Mouse (Mus musculus): Measurements from ENCODE around the gene D8Ertd738e. TPM values are rescaled to one million over a fixed set of nuclear protein-coding genes. Genes with fewer than 3 reads are reported as not detected.

D8Ertd738e gene
- polyA plus RNA-seq, 1 experiment from 2014 or later = 388 TPM

DNA sequence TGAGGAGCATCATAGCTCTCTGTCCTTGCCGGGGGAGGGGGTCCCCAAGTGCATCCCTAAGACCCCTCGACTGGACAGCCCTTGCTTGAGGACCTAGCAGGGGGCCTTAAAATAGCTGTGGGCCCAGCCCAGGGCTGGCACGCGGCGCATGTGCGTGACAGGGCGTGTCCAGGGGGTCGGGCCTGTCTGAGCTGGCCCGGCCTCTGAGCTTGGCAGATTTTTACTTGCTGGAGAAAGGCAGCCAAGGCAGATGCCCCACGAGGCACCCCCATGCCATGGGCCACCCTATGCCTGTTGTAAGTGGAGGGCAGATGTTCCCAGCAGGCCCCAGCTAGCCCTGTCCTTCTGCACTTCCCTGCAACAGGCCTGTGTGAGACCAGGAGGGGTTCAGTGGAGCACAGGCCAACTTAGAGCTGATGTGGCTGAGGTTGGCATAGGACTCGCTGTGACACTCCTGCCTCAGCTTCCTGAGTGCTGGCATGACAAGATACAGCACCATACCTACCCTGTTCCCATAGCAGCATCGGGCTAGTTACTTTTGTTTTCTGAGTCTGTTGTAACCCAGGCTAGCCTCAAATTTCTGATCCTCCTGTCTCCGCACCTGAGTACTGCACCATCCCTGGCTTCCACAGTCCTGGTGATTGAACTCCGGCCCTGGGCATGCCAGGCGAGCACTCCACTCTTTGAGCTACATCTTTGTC lies 47.8 kb downstream of the D8Ertd738e start:
- no peaks in the 10 kb centered on the region for H3K27me3 ChIP-seq (ENCODE audit: control insufficient read depth, insufficient read depth, low read length)
- H3K4me3 ChIP-seq (ENCODE audit: low read length) = peak overlapping the region; percentile 71
- peak overlapping the region; percentile 90; the same call in 1 of the 2 replicates for H3K27ac ChIP-seq (ENCODE audit: low read depth, low read length)
- peaks cover 51% of the 10 kb centered on the region for H3K4me1 ChIP-seq (ENCODE audit: control insufficient read depth, insufficient read depth, low read length)
- H3K4me2 ChIP-seq (replicated peaks; ENCODE audit: low read depth, low read length) = peak overlapping the region; percentile 91
- no peak for ATAC-seq (ENCODE audit: low FRiP score, low TSS enrichment)
- whole genome bisulfite sequencing = 52% methylated on average over 15 of the region's 15 CpGs
- no peaks in the 10 kb centered on the region; the same call in 1 of the 2 replicates for H3K36me3 ChIP-seq (ENCODE audit: control insufficient read depth, insufficient read depth, low read length)
- H3K9me3 ChIP-seq (ENCODE audit: control insufficient read depth, low read length) = no peaks in the 10 kb centered on the region
- H3K9ac ChIP-seq (ENCODE audit: low read depth, low read length) = peak overlapping the region; percentile 82

DNA sequence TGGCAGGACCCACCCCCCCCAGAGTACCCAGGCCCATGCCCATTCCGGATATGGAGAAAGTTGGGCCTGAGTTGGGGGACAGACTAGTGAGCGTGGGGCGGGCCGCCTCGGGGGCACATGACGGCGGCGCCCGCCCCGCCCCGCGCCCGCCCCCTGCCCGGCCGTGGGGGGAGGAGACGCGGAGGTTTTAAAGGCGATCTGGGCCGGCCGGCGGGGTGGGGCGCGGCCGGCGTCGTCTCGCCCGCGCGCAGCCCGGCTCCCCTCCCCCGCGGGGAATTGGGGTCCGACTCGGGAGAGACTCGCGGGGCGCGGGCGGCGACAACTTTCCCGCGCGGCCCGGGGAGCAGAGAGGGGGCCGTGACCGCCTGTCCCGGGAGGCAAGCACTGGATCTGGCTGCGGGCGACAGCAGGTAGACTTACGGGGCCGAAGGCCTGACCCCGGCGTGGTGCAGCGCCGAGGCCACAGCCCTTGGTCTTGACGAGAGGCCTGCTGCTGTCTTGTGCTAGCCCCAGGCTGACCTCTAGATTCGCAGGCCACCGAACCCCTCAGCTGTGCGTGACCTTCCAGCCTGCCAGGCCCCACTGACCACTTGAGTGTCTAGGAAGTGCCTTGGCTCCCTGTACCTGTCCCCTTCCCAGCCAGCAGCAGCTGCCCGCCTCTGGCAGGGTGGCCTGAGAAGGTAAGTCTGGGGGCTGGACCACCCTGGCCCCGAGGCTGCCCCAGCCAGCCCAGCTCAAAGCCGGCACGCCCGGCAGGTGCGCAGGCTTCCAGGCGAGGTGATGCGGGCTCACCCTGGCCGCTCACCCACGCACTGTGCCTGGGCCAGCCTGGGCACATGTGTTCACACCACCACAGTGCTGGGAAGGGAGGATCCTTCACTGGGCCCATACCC lies 48.6 kb downstream of the D8Ertd738e start:
- ATAC-seq (ENCODE audit: low FRiP score, low TSS enrichment) = peak; percentile 6; the same call in 1 of the 2 replicates
- WGBS = 4% methylated on average over 60 of the region's 70 CpGs

DNA sequence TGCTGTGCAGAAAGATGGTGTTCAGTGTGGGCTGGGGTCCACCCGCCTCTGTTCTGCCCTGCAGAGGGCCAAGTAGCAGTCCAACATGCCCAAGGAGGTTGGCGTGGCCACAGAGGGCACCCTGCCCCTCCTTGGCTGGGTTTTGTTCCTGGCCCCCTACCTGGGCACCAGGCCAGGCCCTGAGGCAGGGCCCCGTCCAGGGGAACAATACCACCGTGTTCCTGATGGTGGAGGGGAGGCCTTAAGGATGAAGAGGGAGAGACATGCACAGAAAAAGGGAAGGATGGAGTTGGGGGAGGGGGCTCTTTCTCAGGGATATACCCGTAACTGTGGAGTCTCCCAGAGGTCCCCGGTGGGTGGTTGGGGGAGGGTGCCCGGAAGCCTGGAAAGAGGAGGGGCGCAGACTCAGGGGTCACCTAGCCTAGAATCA lies 49.4 kb downstream of the D8Ertd738e start:
- Histone ChIP-seq H3K27ac (ENCODE audit: low read depth, low read length) (peak overlapping the region; percentile 90; the same call in 1 of the 2 replicates), H3K27me3 (ENCODE audit: control insufficient read depth, insufficient read depth, low read length) (no peaks in the 10 kb centered on the region), H3K36me3 (ENCODE audit: control insufficient read depth, insufficient read depth, low read length) (no peaks in the 10 kb centered on the region; the same call in 1 of the 2 replicates), H3K4me2 (replicated peaks; ENCODE audit: low read depth, low read length) (peak overlapping the region; percentile 91), H3K4me1 (ENCODE audit: control insufficient read depth, insufficient read depth, low read length) (peaks cover 51% of the 10 kb centered on the region), H3K9ac (ENCODE audit: low read depth, low read length) (peak overlapping the region; percentile 82; the same call in 1 of the 2 replicates), H3K4me3 (ENCODE audit: low read length) (peak overlapping the region; percentile 71), H3K9me3 (ENCODE audit: control insufficient read depth, low read length) (no peaks in the 10 kb centered on the region)
- WGBS = 17% methylated on average over 8 of the region's 8 CpGs
- ATAC-seq (ENCODE audit: low FRiP score, low TSS enrichment) = no peak

More for the DNA sequence above, 48.6 kb downstream of the D8Ertd738e start:
- peak overlapping the region; percentile 90 for H3K27ac ChIP-seq (ENCODE audit: low read depth, low read length)
- H3K9me3 ChIP-seq (ENCODE audit: control insufficient read depth, low read length) = no peaks in the 10 kb centered on the region
- peak overlapping the region; percentile 82 for H3K9ac ChIP-seq (ENCODE audit: low read depth, low read length)
- H3K4me2 ChIP-seq (replicated peaks; ENCODE audit: low read depth, low read length) = peak overlapping the region; percentile 91
- H3K27me3 ChIP-seq (ENCODE audit: control insufficient read depth, insufficient read depth, low read length) = no peaks in the 10 kb centered on the region
- H3K36me3 ChIP-seq (ENCODE audit: control insufficient read depth, insufficient read depth, low read length) = no peaks in the 10 kb centered on the region; the same call in 1 of the 2 replicates
- H3K4me1 ChIP-seq (ENCODE audit: control insufficient read depth, insufficient read depth, low read length) = peaks cover 51% of the 10 kb centered on the region
- peak overlapping the region; percentile 71 for H3K4me3 ChIP-seq (ENCODE audit: low read length)

DNA sequence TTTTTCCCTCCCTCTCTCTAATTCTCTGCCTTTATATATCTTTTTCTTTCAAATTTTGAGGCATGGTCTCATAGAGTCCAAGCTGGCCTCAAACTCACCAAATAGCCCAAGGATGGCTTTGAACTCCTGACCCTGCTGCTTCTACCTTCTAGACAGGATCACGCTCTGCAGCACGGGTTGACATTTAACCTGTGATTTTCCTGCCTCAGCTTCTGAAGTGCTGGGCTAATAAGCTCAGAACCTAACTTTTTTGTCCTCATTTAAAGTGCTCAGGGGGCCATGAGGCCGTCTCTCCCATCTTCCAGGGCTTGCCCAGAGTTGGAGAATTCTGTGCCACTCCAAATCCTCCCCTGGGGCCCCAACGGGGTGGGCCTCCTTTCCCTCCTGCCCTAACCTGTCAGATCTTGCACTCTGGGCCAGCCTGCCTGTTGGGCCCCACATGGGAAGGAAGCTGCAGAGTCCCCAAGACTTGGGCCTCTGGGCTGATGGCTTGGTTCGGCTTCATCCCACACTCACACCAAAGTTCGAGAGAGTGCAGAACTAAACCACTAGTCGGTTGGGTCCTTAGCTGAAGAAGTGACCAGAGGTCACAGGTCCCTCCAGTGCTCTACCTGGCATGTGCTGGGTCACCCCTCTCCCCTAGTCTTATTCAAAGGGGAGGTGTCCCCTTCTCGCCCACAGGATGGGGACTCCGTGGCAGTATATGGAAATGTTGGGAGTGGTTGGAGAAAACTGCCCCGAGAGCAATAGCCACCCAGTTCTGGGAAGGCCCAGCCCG lies 50.0 kb downstream of the D8Ertd738e start:
- H3K27me3 ChIP-seq (ENCODE audit: control insufficient read depth, insufficient read depth, low read length) = no peaks in the 10 kb centered on the region
- H3K4me3 ChIP-seq (ENCODE audit: low read length) = no peak overlapping the region
- no peaks in the 10 kb centered on the region for H3K9me3 ChIP-seq (ENCODE audit: control insufficient read depth, low read length)
- H3K27ac ChIP-seq (ENCODE audit: low read depth, low read length) = peak overlapping the region; percentile 90
- peaks cover 51% of the 10 kb centered on the region for H3K4me1 ChIP-seq (ENCODE audit: control insufficient read depth, insufficient read depth, low read length)
- ATAC-seq (ENCODE audit: low FRiP score, low TSS enrichment) = no peak
- WGBS = 39% methylated on average over 11 of the region's 11 CpGs
- no peaks in the 10 kb centered on the region; the same call in 1 of the 2 replicates for H3K36me3 ChIP-seq (ENCODE audit: control insufficient read depth, insufficient read depth, low read length)
- H3K4me2 ChIP-seq (replicated peaks; ENCODE audit: low read depth, low read length) = no peak overlapping the region
- peak overlapping the region; percentile 9; the same call in 1 of the 2 replicates for H3K9ac ChIP-seq (ENCODE audit: low read depth, low read length)

DNA sequence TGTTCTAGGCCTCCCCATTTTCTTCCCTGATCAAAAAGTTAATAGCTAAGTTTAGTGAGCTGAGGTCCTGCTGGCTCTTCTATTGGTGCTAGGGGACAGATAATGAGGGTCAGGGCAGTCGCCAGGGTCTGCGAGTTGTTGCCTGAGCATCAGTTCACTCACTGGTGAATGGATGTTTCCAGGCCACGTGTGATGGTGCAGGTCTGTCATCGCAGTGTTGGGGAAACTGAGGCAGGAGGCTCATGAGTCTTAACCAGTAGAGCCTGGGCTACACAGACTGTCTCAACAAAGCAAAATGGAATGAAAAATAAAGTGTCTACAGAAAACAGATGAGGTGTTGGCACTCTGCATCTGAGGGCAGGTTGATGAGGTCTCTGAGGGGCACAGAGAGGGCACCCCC lies 50.6 kb downstream of the D8Ertd738e start:
- H3K9ac ChIP-seq (ENCODE audit: low read depth, low read length) = peak overlapping the region; percentile 60; the same call in 1 of the 2 replicates
- H3K27me3 ChIP-seq (ENCODE audit: control insufficient read depth, insufficient read depth, low read length) = no peaks in the 10 kb centered on the region
- WGBS = 24% methylated on average over 4 of the region's 4 CpGs
- no peaks in the 10 kb centered on the region for H3K9me3 ChIP-seq (ENCODE audit: control insufficient read depth, low read length)
- H3K4me2 ChIP-seq (replicated peaks; ENCODE audit: low read depth, low read length) = peak overlapping the region; percentile 58
- peak overlapping the region; percentile 41; the same call in 1 of the 2 replicates for H3K4me3 ChIP-seq (ENCODE audit: low read length)
- peaks cover 49% of the 10 kb centered on the region for H3K4me1 ChIP-seq (ENCODE audit: control insufficient read depth, insufficient read depth, low read length)
- peak overlapping the region; percentile 97 for H3K27ac ChIP-seq (ENCODE audit: low read depth, low read length)
- H3K36me3 ChIP-seq (ENCODE audit: control insufficient read depth, insufficient read depth, low read length) = no peaks in the 10 kb centered on the region
- ATAC-seq (ENCODE audit: low FRiP score, low TSS enrichment) = no peak

DNA sequence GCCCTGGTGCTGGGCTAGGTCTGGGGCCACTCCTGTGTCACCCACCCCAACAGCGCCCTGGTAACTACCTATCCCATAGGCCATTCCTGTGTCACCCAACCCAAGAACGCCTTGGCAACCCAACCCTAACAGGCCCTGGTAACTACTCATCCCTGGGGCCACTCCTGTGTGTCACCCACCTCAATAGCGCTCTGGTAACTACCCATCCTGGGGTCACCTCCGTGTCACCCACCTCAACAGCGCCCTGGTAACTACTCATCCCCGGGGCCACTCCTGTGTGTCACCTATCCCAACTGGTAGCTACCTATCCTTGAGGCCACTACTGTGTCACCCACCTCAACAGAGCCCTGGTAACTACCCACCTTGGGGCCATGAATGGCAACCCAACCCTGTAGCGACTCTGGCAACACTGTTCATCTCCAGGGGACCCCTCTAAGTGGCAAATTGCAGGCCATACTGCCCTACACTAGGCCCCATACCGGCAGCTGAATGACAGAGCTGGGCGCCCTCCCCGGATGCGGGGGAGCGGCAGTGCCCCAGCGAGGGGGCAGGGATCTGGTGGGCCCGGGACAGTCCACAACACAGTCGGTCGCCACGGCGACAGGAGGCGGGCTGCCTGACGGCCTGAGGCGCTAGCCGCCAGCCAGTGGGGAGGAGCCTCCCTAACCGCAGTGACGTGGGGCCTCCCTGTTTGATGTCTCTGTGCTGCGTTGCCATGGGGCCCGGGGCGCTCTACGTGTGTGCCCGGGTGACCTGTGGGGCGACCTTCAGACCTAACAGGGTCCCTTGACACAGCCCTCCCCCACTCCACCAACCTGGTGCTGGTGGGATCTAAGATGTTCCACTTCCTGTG lies 51.4 kb downstream of the D8Ertd738e start:
- no peaks in the 10 kb centered on the region for H3K36me3 ChIP-seq (ENCODE audit: control insufficient read depth, insufficient read depth, low read length)
- peak overlapping the region; percentile 41 for H3K4me3 ChIP-seq (ENCODE audit: low read length)
- peak overlapping the region; percentile 60 for H3K9ac ChIP-seq (ENCODE audit: low read depth, low read length)
- H3K9me3 ChIP-seq (ENCODE audit: control insufficient read depth, low read length) = no peaks in the 10 kb centered on the region
- H3K27me3 ChIP-seq (ENCODE audit: control insufficient read depth, insufficient read depth, low read length) = no peaks in the 10 kb centered on the region
- peak; percentile 82 for ATAC-seq (ENCODE audit: low FRiP score, low TSS enrichment)
- peak overlapping the region; percentile 58 for H3K4me2 ChIP-seq (replicated peaks; ENCODE audit: low read depth, low read length)
- H3K4me1 ChIP-seq (ENCODE audit: control insufficient read depth, insufficient read depth, low read length) = peaks cover 46% of the 10 kb centered on the region
- 2% methylated on average over 30 of the region's 30 CpGs for WGBS
- H3K27ac ChIP-seq (ENCODE audit: low read depth, low read length) = peak overlapping the region; percentile 97

DNA sequence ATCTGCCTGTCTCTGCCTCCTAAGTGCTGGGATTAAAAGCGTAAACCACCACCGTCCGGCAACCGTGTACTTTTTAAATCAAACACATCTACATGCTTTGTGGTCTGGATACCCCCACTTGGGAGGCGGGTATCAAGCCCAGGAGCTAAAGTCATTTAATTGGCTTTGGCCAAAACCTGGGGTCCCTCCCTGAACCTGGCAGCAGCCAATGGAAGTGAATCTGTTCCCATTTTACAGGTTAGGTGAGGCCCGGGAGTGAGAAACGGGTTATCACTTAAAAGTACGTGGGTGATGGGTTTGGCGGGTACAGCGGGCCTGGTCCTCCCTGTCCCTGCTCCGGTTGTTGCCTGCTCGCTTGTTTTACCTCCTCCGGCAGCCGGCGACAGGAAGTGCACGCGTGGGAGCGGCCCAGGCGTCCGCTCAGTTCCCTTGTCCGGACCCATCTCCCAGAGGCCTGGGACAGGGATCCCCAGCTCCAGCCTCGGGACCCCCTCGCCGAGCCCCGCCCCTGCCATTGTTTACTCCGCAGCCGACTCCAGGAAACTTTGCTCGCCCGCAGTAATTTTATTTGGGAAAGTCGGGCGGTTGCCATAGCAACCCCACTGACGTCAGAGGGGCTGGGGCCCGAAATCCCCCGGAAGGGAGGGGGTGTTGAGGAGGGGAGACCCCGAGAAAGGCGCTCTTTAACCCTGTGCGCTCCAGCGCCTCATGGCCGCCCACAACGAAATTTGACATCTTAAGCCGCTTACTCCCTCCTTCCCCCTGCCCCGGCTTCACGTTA lies 52.2 kb downstream of the D8Ertd738e start:
- WGBS = 3% methylated on average over 43 of the region's 43 CpGs

More for the DNA sequence above, 52.2 kb downstream of the D8Ertd738e start:
- peak overlapping the region; percentile 58 for H3K4me2 ChIP-seq (replicated peaks; ENCODE audit: low read depth, low read length)
- H3K36me3 ChIP-seq (ENCODE audit: control insufficient read depth, insufficient read depth, low read length) = no peaks in the 10 kb centered on the region
- no peaks in the 10 kb centered on the region for H3K9me3 ChIP-seq (ENCODE audit: control insufficient read depth, low read length)
- H3K4me1 ChIP-seq (ENCODE audit: control insufficient read depth, insufficient read depth, low read length) = peaks cover 43% of the 10 kb centered on the region
- H3K27ac ChIP-seq (ENCODE audit: low read depth, low read length) = peak overlapping the region; percentile 97
- peak; percentile 44 for ATAC-seq (ENCODE audit: low FRiP score, low TSS enrichment)
- peak overlapping the region; percentile 60 for H3K9ac ChIP-seq (ENCODE audit: low read depth, low read length)
- H3K4me3 ChIP-seq (ENCODE audit: low read length) = peak overlapping the region; percentile 41
- H3K27me3 ChIP-seq (ENCODE audit: control insufficient read depth, insufficient read depth, low read length) = no peaks in the 10 kb centered on the region

All from kidney, embryonic 14.5 days (tissue).